Mouse (Mus musculus) urinary bladder, adult 18-20 months (tissue): ENCODE measurements around the gene Tdpoz5.
"Not testable (repeated sequence)": the region's sequence is repeated elsewhere in the genome, so short reads cannot be mapped to it uniquely, and the experiment has no call there.

ENCODE experiments used
- DNase-seq, 2 experiments: peaks; one replicate each; pipeline ENCODE4 v3.0.0; 2022; ENCODE audit warnings: low spot score in 2 of 2, mixed read lengths in 2 of 2

Tdpoz5 gene

DNA sequence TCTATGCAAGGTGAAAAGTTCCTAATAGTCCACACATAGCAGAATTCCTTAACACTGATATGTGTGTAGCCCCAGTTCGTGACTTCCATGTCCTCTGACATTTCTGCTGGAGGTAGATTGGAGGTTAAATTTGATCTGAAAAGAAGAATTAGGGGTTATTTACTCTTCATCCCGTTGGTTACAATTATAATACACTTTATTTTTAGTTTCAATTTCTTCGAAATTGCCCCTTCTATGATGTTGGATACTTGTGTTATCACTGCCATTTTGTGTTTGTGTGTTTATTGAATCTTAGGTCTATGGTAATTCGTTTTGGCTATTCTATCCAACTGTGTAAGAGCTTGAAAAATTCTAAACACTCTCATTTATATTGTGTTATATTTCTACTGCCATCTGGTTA, at the start of gene Tdpoz5:
Tdpoz5 (minus strand) TSS at position 101 of the 400 bp plus-strand sequence.
- DNase-seq = not testable (repeated sequence)

DNA sequence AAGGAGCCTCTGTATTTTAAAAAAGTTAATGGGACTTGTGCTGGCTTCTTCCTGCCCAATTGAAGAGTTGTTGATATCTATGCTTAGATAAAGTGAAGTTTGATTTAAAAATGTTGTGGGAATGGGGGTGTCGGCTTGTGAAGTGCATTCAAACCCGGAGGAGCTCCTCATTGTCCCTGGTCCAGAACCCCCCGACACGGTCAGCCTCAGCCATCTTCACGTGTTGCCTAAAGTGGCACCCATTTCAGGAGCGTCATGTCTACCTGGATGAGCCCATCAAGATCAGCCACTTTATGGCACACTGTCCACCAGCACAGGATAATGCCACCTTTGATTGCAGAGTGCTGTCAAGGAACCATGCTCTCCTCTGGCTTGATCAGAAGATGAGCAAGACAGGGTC, 7.8 kb upstream of the Tdpoz5 start:
- not testable (repeated sequence) for DNase-seq

DNA sequence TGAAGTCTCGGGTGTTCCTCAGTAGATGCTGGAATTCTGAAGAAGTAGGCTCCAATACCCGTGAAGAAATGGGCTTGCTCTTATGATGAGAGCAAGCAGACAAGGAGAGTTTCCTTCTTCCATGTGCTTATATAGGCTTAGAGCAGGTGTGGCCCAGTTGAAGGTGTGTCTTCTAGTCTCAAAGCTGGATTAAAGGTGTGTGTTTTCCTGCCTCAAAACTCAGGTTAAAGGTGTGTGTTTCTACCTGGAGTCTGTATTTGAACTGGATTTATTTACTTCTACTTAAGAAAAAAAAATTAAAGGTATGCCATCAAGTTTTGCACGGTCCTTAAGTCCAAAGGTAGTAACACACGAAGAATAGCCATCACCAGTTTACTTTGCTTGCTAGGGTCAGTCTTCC, 17.7 kb downstream of the Tdpoz5 start, which contains the start of gene Gm9117:
Gm9117 (minus strand) TSS at position 101 of the 400 bp plus-strand sequence.
- not testable (repeated sequence) for DNase-seq

DNA sequence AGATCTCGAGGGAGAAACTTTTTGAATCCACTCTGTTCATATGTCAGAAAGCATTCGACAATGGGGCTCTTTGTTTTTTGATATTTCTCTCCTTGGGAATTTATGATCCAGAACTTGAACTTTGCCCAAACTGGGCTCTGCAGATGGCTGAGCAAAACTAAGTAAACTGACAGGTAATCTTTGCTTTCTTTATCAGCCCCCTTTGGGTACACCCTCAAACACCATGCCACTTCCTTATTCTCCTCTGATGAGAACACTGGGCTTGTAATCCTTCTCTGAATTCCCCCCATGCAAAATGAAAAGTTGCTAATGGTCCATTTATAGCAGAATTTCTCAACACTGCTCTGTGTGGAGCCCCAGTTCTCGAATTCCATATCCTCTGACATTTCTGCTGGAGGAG, 22.7 kb downstream of the Tdpoz5 start:
- not testable (repeated sequence) for DNase-seq
